ENCODE assay signal across 9 mouse cellular contexts in the genomic region with DNA sequence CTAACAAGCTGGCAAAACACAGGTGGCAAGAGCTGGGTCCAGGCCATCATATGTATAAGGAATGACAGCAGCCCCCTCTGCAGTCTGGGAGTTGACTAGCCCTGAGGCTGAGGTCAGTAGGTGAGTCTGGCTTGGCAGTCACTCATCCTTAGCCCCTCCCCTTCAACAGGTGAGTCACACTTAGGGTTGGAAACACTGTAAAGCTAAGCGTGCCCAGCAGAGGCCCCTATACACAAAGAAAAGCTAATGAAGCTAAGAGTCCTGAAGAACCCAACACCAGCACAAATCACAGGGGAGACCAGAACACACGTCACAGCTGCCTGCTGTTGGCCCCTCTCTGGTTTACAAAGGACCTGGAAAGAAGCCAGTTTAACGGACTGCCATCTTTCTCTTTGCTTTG. TPM values are rescaled to one million over a fixed set of nuclear protein-coding genes. Genes with fewer than 3 reads are reported as not detected.
DNase-seq lines count a peak whose midpoint lies in the region; ATAC-seq and TF ChIP-seq lines count a peak whose summit lies in the region.
"Had no signal": no experiment of that assay in that cellular context is flagged by ENCODE, and none has a peak within 500 bp of the region (broad histone marks: within the 10 kb centered on the region; RNA-seq: fewer than 3 reads in every experiment).

No protein-coding gene starts in this region.

- no peaks in the 10 kb centered on the region for H3K27me3 ChIP-seq in kidney, embryonic 16.5 days (ENCODE audit: insufficient read depth, low read length)
- no peaks in the 10 kb centered on the region for H3K27me3 ChIP-seq in intestine, postnatal 0 days (replicated peaks; ENCODE audit: control insufficient read depth, insufficient read depth, low read length)
- H3K27me3 ChIP-seq in splenic B cell, adult 2 months (ENCODE audit: control insufficient read depth, insufficient read depth, low read length, poor library complexity, severe bottlenecking) = no peaks in the 10 kb centered on the region

- no peak overlapping the region for H3K9ac ChIP-seq in kidney, embryonic 16.5 days (replicated peaks; ENCODE audit: low read length)
- H3K9ac ChIP-seq in intestine, postnatal 0 days (ENCODE audit: low read depth, low read length) = no peak overlapping the region

- no peaks in the 10 kb centered on the region for H3K9me3 ChIP-seq in kidney, embryonic 16.5 days (ENCODE audit: low read length)
- no peaks in the 10 kb centered on the region for H3K9me3 ChIP-seq in intestine, postnatal 0 days (ENCODE audit: control insufficient read depth)

- H3K27ac ChIP-seq in kidney, embryonic 16.5 days (ENCODE audit: low read length) = no peak overlapping the region
- H3K27ac ChIP-seq in intestine, postnatal 0 days (ENCODE audit: low read depth, low read length) = no peak overlapping the region

- H3K4me1 ChIP-seq in kidney, embryonic 16.5 days (ENCODE audit: insufficient read depth, low read length) = no peaks in the 10 kb centered on the region
- H3K4me1 ChIP-seq in intestine, postnatal 0 days (replicated peaks; ENCODE audit: control insufficient read depth, insufficient read depth, low read length) = no peaks in the 10 kb centered on the region

- H3K4me2 ChIP-seq in kidney, embryonic 16.5 days (replicated peaks; ENCODE audit: low read depth, low read length) = no peak overlapping the region
- H3K4me2 ChIP-seq in intestine, postnatal 0 days (replicated peaks; ENCODE audit: low read depth) = no peak overlapping the region

- H3K4me3 ChIP-seq in kidney, embryonic 16.5 days (ENCODE audit: low read length) = no peak overlapping the region
- H3K4me3 ChIP-seq in intestine, postnatal 0 days (ENCODE audit: low read depth, low read length) = no peak overlapping the region

- WGBS in kidney, embryonic 16.5 days = 19% methylated on average over 3 of the region's 3 CpGs
- 13% methylated on average over 3 of the region's 3 CpGs for WGBS in intestine, postnatal 0 days

- H3K36me3 ChIP-seq in kidney, embryonic 16.5 days (ENCODE audit: insufficient read depth, low read length) = no peaks in the 10 kb centered on the region
- H3K36me3 ChIP-seq in intestine, postnatal 0 days (ENCODE audit: control insufficient read depth, insufficient read depth) = no peaks in the 10 kb centered on the region
- H3K36me3 ChIP-seq in splenic B cell, adult 2 months (ENCODE audit: control insufficient read depth, insufficient read depth, low read length, poor library complexity, severe bottlenecking) = no peaks in the 10 kb centered on the region

- peak; percentile 58 for TF ChIP-seq CTCF in intestine, postnatal 0 days (IDR thresholded peaks at IDR 0.05; ENCODE audit: low read depth)

- intact Hi-C loops in heart, postnatal 25 days (cut with DNase I) = no loop called here

- ATAC-seq in kidney, embryonic 16.5 days (ENCODE audit: low FRiP score, low TSS enrichment) = no peak
- ATAC-seq in intestine, postnatal 0 days = peak; percentile 74
- ATAC-seq in megakaryocyte-erythroid progenitor cell, adult 5-6 weeks (replicated peaks; ENCODE audit: low FRiP score, low TSS enrichment, poor library complexity, severe bottlenecking) = no peak

- peak; percentile 23 for DNase-seq in kidney, adult 11 months
- peak; percentile 81 to 93 for DNase-seq in adrenal gland, adult (ENCODE audit: inconsistent age in 2 of 2, low spot score in 1 of 2)
- DNase-seq in splenic B cell, adult 2 months (ENCODE audit: low read depth, low spot score) = peak; percentile 19
- DNase-seq in heart, postnatal 25 days (ENCODE audit: low spot score) = no peak
- no peak for DNase-seq in frontal cortex, postnatal 10 days (ENCODE audit: low spot score in 2 of 2)

RNA-seq across cellular contexts. Expression of gene Lyg2, which starts 15.5 kb away (rescaled TPM):
- not detected in 2 replicates for polyA plus RNA-seq in kidney, embryonic 16.5 days (2015; fragmentation: Nextera tagmentation; extraction: Ambion mirVana)
- polyA plus RNA-seq in intestine, postnatal 0 days (2015; fragmentation: Nextera tagmentation; extraction: Ambion mirVana) = not detected in 2 replicates
- total RNA-seq in heart, postnatal 25 days (2021) = not detected
- total RNA-seq in megakaryocyte-erythroid progenitor cell, adult 5-6 weeks (2014; fragmentation: Nextera tagmentation) = not detected in 2 replicates
- total RNA-seq in megakaryocyte-erythroid progenitor cell, adult 5-6 weeks (2017) = not detected in 2 replicates
- polyA plus RNA-seq: heart, postnatal 0 days had no signal

RNA-seq across cellular contexts. Expression of gene Lyg1, which starts 25.8 kb away (rescaled TPM):
- not detected in 2 replicates for polyA plus RNA-seq in kidney, embryonic 16.5 days (2015; fragmentation: Nextera tagmentation; extraction: Ambion mirVana)
- polyA plus RNA-seq in intestine, postnatal 0 days (2015; fragmentation: Nextera tagmentation; extraction: Ambion mirVana) = not detected in 2 replicates
- total RNA-seq in heart, postnatal 25 days (2021) = not detected
- total RNA-seq in megakaryocyte-erythroid progenitor cell, adult 5-6 weeks (2014; fragmentation: Nextera tagmentation) = not detected in 2 replicates
- not detected in 2 replicates for total RNA-seq in megakaryocyte-erythroid progenitor cell, adult 5-6 weeks (2017)
- polyA plus RNA-seq: heart, postnatal 0 days had no signal

RNA-seq across cellular contexts. Expression of gene Mrpl30, which starts 41.5 kb away (rescaled TPM):
- 228 and 234 TPM in 2 replicates for polyA plus RNA-seq in kidney, embryonic 16.5 days (2015; fragmentation: Nextera tagmentation; extraction: Ambion mirVana)
- 261 and 264 TPM in 2 replicates for polyA plus RNA-seq in intestine, postnatal 0 days (2015; fragmentation: Nextera tagmentation; extraction: Ambion mirVana)
- 100 to 1,000 TPM; 384 to 394 TPM for total RNA-seq in heart, postnatal 25 days (2021)
- total RNA-seq in megakaryocyte-erythroid progenitor cell, adult 5-6 weeks (2014; fragmentation: Nextera tagmentation) = 306 and 339 TPM in 2 replicates
- total RNA-seq in megakaryocyte-erythroid progenitor cell, adult 5-6 weeks (2017) = 255 and 318 TPM in 2 replicates

RNA-seq across cellular contexts. Expression of gene Mitd1, which starts 41.6 kb away (rescaled TPM):
- polyA plus RNA-seq in kidney, embryonic 16.5 days (2015; fragmentation: Nextera tagmentation; extraction: Ambion mirVana) = 23.9 and 27.4 TPM in 2 replicates
- 31.0 and 32.3 TPM in 2 replicates for polyA plus RNA-seq in intestine, postnatal 0 days (2015; fragmentation: Nextera tagmentation; extraction: Ambion mirVana)
- total RNA-seq in heart, postnatal 25 days (2021) = 1 to 10 TPM; 4.7 to 5.1 TPM
- total RNA-seq in megakaryocyte-erythroid progenitor cell, adult 5-6 weeks (2014; fragmentation: Nextera tagmentation) = 35.8 and 79.7 TPM in 2 replicates
- total RNA-seq in megakaryocyte-erythroid progenitor cell, adult 5-6 weeks (2017) = 58.4 and 68.1 TPM in 2 replicates

Comparison
In these comparisons a context has a peak if more than half of its experiments do, and no peak if none do; other contexts are left out.
1. DNase-seq: peak in kidney, adult 11 months (single experiment), adrenal gland, adult (2 of 2) and splenic B cell, adult 2 months (single experiment); none in heart, postnatal 25 days (single experiment) and frontal cortex, postnatal 10 days (0 of 2).